Mouse (Mus musculus) hindbrain, embryonic 16.5 days (tissue): ENCODE measurements around the gene Csrnp2. TPM values are rescaled to one million over a fixed set of nuclear protein-coding genes. Genes with fewer than 3 reads are reported as not detected.

Experiments used
- ATAC-seq: fragments of 200-750 bp; cut with Nextera tagmentation; 2 replicates; pipeline ENCODE4 v1.8.0; 2017; ENCODE audit warnings: moderate TSS enrichment, moderate library complexity
- H3K27ac ChIP-seq: fragments of 300-500 bp; sonication (generic); 2 replicates; pipeline ENCODE4 v1.5.1; 2014; ENCODE audit warnings: low read depth, mild to moderate bottlenecking, control low read depth, low read length, moderate library complexity
- H3K27me3 ChIP-seq: fragments of 300-500 bp; sonication (generic); replicated peaks from 2 replicates; pipeline ENCODE4 v1.6.1; 2014; ENCODE audit warnings: low read length; ENCODE audit not compliant: control insufficient read depth, insufficient read depth
- H3K36me3 ChIP-seq: fragments of 300-500 bp; sonication (generic); 2 replicates; pipeline ENCODE4 v1.6.1; 2014; ENCODE audit warnings: mild to moderate bottlenecking, low read length, moderate library complexity, mixed read lengths; ENCODE audit not compliant: control insufficient read depth, insufficient read depth
- H3K4me1 ChIP-seq: fragments of 300-500 bp; sonication (generic); 2 replicates; pipeline ENCODE4 v1.6.1; 2014; ENCODE audit warnings: low read depth, low read length; ENCODE audit not compliant: control insufficient read depth, insufficient read depth
- H3K4me2 ChIP-seq: fragments of 300-500 bp; sonication (generic); 2 replicates; pipeline ENCODE4 v1.6.1; 2014; ENCODE audit warnings: mild to moderate bottlenecking, low read length, control low read depth, moderate library complexity
- H3K4me3 ChIP-seq: fragments of 300-500 bp; sonication (generic); 2 replicates; pipeline ENCODE4 v1.5.1; 2014; ENCODE audit warnings: mild to moderate bottlenecking, low read length, control low read depth, moderate library complexity
- H3K9ac ChIP-seq: fragments of 300-500 bp; sonication (generic); 2 replicates; pipeline ENCODE4 v1.6.1; 2014; ENCODE audit warnings: low read depth, mild to moderate bottlenecking, control low read depth, low read length, moderate library complexity
- H3K9me3 ChIP-seq: fragments of 300-500 bp; sonication (generic); 2 replicates; pipeline ENCODE4 v1.6.1; 2014; ENCODE audit warnings: mild to moderate bottlenecking, low read length, moderate library complexity; ENCODE audit not compliant: control insufficient read depth
- WGBS: fragments of 180-500 bp; shearing (Covaris S2); extraction: QIAGEN DNeasy Blood & Tissue Kit; methylation state at CpG from one replicate; pipeline ENCODE4 v1.1.7; 2014; 5-methylcytosine and 5-hydroxymethylcytosine counted together
- polyA plus RNA-seq: library from polyadenylated mRNA; unstranded; fragments of >200 nt; fragmentation: Nextera tagmentation; extraction: Ambion mirVana; gene quantifications from 2 replicates; pipeline ENCODE4 v1.2.1, GENCODE M21; 2015

Gene Csrnp2
- polyA plus RNA-seq, 1 experiment from 2014 or later: 36.3 TPM

- H3K27me3 ChIP-seq: no peaks in the 10 kb centered on the region
- peak within 1 kb of the TSS; percentile 90 for H3K4me2 ChIP-seq
- peaks cover 3% of the 10 kb centered on the region for H3K36me3 ChIP-seq
- WGBS: 2% methylated on average over 66 of the region's 84 CpGs
- peak; percentile 97 for ATAC-seq
- H3K4me1 ChIP-seq: peaks cover 23% of the 10 kb centered on the region
- H3K9ac ChIP-seq: peak within 1 kb of the TSS; percentile 79
- H3K9me3 ChIP-seq: no peaks in the 10 kb centered on the region
- peak within 1 kb of the TSS; percentile 91 for H3K4me3 ChIP-seq
- H3K27ac ChIP-seq: peak within 1 kb of the TSS; percentile 86
Measured at GRCm38 (mm10) chr15:100468295-100469188, 26.7 kb downstream of the Csrnp2 start, which contains the start of gene Letmd1. Gene Letmd1, plus strand, starts transcription at chr15:100469023.

- Histone ChIP-seq H3K4me1 (peaks cover 23% of the 10 kb centered on the region), H3K9me3 (no peaks in the 10 kb centered on the region), H3K4me3 (peak overlapping the region; percentile 91), H3K4me2 (peak overlapping the region; percentile 90), H3K27ac (no peak overlapping the region), H3K27me3 (no peaks in the 10 kb centered on the region), H3K36me3 (no peaks in the 10 kb centered on the region; the same call in 1 of the 2 replicates), H3K9ac (peak overlapping the region; percentile 39; the same call in 1 of the 2 replicates)
- WGBS: 43% methylated on average over 7 of the region's 8 CpGs
- no peak for ATAC-seq
Measured at GRCm38 (mm10) chr15:100467738-100468137, 27.6 kb downstream of the Csrnp2 start.

GRCm38 (mm10) chr15:100465432-100465831, 29.9 kb downstream of the Csrnp2 start:
- Histone ChIP-seq H3K36me3 (no peaks in the 10 kb centered on the region), H3K9ac (no peak overlapping the region), H3K4me2 (no peak overlapping the region), H3K4me3 (no peak overlapping the region), H3K27me3 (no peaks in the 10 kb centered on the region), H3K27ac (no peak overlapping the region), H3K4me1 (peaks cover 22% of the 10 kb centered on the region), H3K9me3 (no peaks in the 10 kb centered on the region)
- ATAC-seq: no peak
- WGBS: 75% methylated on average over 2 of the region's 2 CpGs

GRCm38 (mm10) chr15:100463712-100464111, 31.6 kb downstream of the Csrnp2 start:
- no peak overlapping the region for H3K27ac ChIP-seq
- H3K9ac ChIP-seq: no peak overlapping the region
- no peak for ATAC-seq
- no peak overlapping the region for H3K4me2 ChIP-seq
- no peaks in the 10 kb centered on the region for H3K27me3 ChIP-seq
- no peaks in the 10 kb centered on the region for H3K9me3 ChIP-seq
- no peaks in the 10 kb centered on the region for H3K36me3 ChIP-seq
- no peak overlapping the region for H3K4me3 ChIP-seq
- peaks cover 12% of the 10 kb centered on the region for H3K4me1 ChIP-seq
- WGBS: 31% methylated on average over 6 of the region's 6 CpGs

GRCm38 (mm10) chr15:100462086-100462485, 33.2 kb downstream of the Csrnp2 start:
- WGBS: 71% methylated on average over 5 of the region's 5 CpGs

GRCm38 (mm10) chr15:100461646-100462045, 33.6 kb downstream of the Csrnp2 start:
- Histone ChIP-seq H3K4me1 (peaks cover 3% of the 10 kb centered on the region), H3K27me3 (no peaks in the 10 kb centered on the region), H3K9ac (no peak overlapping the region), H3K36me3 (no peaks in the 10 kb centered on the region), H3K4me2 (no peak overlapping the region), H3K27ac (no peak overlapping the region), H3K9me3 (no peaks in the 10 kb centered on the region), H3K4me3 (no peak overlapping the region)
- WGBS: 77% methylated on average over 9 of the region's 9 CpGs
- ATAC-seq: no peak

More at GRCm38 (mm10) chr15:100462086-100462485, 33.2 kb downstream of the Csrnp2 start:
- H3K27me3 ChIP-seq: no peaks in the 10 kb centered on the region
- H3K4me3 ChIP-seq: no peak overlapping the region
- no peaks in the 10 kb centered on the region for H3K36me3 ChIP-seq
- H3K9me3 ChIP-seq: no peaks in the 10 kb centered on the region
- no peak overlapping the region for H3K9ac ChIP-seq
- H3K4me1 ChIP-seq: peaks cover 4% of the 10 kb centered on the region
- ATAC-seq: no peak
- H3K27ac ChIP-seq: no peak overlapping the region
- no peak overlapping the region for H3K4me2 ChIP-seq

GRCm38 (mm10) chr15:100460942-100461341, 34.3 kb downstream of the Csrnp2 start:
- Histone ChIP-seq H3K27ac (no peak overlapping the region), H3K9ac (no peak overlapping the region), H3K27me3 (no peaks in the 10 kb centered on the region), H3K4me3 (no peak overlapping the region), H3K36me3 (no peaks in the 10 kb centered on the region), H3K9me3 (no peaks in the 10 kb centered on the region), H3K4me1 (no peaks in the 10 kb centered on the region), H3K4me2 (peak overlapping the region; percentile 29)
- 12% methylated on average over 12 of the region's 12 CpGs for WGBS
- no peak for ATAC-seq

GRCm38 (mm10) chr15:100458055-100458454, 37.2 kb downstream of the Csrnp2 start:
- no peak overlapping the region for H3K4me2 ChIP-seq
- WGBS: 39% methylated on average over 10 of the region's 10 CpGs
- H3K9ac ChIP-seq: no peak overlapping the region
- no peak overlapping the region for H3K27ac ChIP-seq
- no peaks in the 10 kb centered on the region for H3K36me3 ChIP-seq
- ATAC-seq: no peak
- no peaks in the 10 kb centered on the region for H3K9me3 ChIP-seq
- no peaks in the 10 kb centered on the region for H3K4me1 ChIP-seq
- H3K27me3 ChIP-seq: no peaks in the 10 kb centered on the region
- H3K4me3 ChIP-seq: no peak overlapping the region

GRCm38 (mm10) chr15:100457340-100457739, 37.9 kb downstream of the Csrnp2 start:
- H3K27ac ChIP-seq: no peak overlapping the region
- no peaks in the 10 kb centered on the region for H3K36me3 ChIP-seq
- H3K4me1 ChIP-seq: no peaks in the 10 kb centered on the region
- no peaks in the 10 kb centered on the region for H3K9me3 ChIP-seq
- no peak overlapping the region for H3K4me3 ChIP-seq
- no peak overlapping the region for H3K9ac ChIP-seq
- ATAC-seq: peak; percentile 86
- no peaks in the 10 kb centered on the region for H3K27me3 ChIP-seq
- peak overlapping the region; percentile 27; the same call in 1 of the 2 replicates for H3K4me2 ChIP-seq
- 11% methylated on average over 17 of the region's 17 CpGs for WGBS
